Mouse (Mus musculus) CH12.LX (cell line): ENCODE results near the gene Dact3. TPM values are rescaled to one million over a fixed set of nuclear protein-coding genes. Genes with fewer than 3 reads are reported as not detected.

Source experiments
- DNase-seq: peaks from one replicate; pipeline ENCODE4 v3.0.0-alpha.2; 2013; ENCODE audit errors: extremely low read depth
- H3K27ac ChIP-seq: 2 replicates; pipeline ENCODE4 v1.5.1; 2012; ENCODE audit warnings: low read depth, mild to moderate bottlenecking, control low read depth, moderate library complexity; ENCODE audit not compliant: insufficient read depth
- H3K27me3 ChIP-seq: replicated peaks from 2 replicates; pipeline ENCODE3; 2012; ENCODE audit warnings: inconsistent platforms
- H3K36me3 ChIP-seq, 2 experiments: replicated peaks in 1 of 2; 2 replicates each; pipeline versions ENCODE3 to v1.6.1; 2012; ENCODE audit warnings: inconsistent platforms in 1 of 2, low read length in 1 of 2, mild to moderate bottlenecking in 1 of 2, mixed read lengths in 1 of 2, moderate library complexity in 1 of 2; ENCODE audit not compliant: control insufficient read depth in 1 of 2, insufficient read depth in 1 of 2
- H3K4me1 ChIP-seq, 2 experiments: 2 replicates each; pipeline ENCODE4 v1.6.1; 2012; ENCODE audit warnings: inconsistent platforms in 1 of 2, moderate library complexity in 1 of 2; ENCODE audit not compliant: insufficient read depth in 2 of 2, control insufficient read depth in 1 of 2
- H3K4me2 ChIP-seq: 2 replicates; pipeline ENCODE4 v1.6.1; 2012; ENCODE audit warnings: low read depth, mild to moderate bottlenecking, control low read depth; ENCODE audit not compliant: poor library complexity, insufficient read depth, severe bottlenecking
- H3K4me3 ChIP-seq, 3 experiments: fragments of 150-350 bp in 1 of 3; sonication (generic) in 1 of 3; replicated peaks in 1 of 3; 2 replicates each; pipeline versions ENCODE3 to v1.5.1; 2011 to 2012; ENCODE audit warnings: low read depth in 2 of 3, low read length in 2 of 3, mild to moderate bottlenecking in 2 of 3, moderate library complexity in 2 of 3, control low read depth in 1 of 3, improper control_type of control experiment in 1 of 3, inconsistent platforms in 1 of 3, mixed read lengths in 1 of 3; ENCODE audit not compliant: poor library complexity in 1 of 3
- H3K79me2 ChIP-seq: replicated peaks from 2 replicates; pipeline ENCODE4 v1.6.1; 2012; ENCODE audit warnings: mild to moderate bottlenecking, moderate library complexity; ENCODE audit not compliant: control insufficient read depth, poor library complexity, insufficient read depth, severe bottlenecking; ENCODE audit errors: extremely low read depth
- H3K9ac ChIP-seq: 2 replicates; pipeline ENCODE4 v1.6.1; 2012; ENCODE audit warnings: low read depth, mild to moderate bottlenecking, control low read depth, moderate library complexity; ENCODE audit not compliant: insufficient read depth
- H3K9me3 ChIP-seq: replicated peaks from 2 replicates; pipeline ENCODE3; 2012; ENCODE audit warnings: low read length, inconsistent platforms, mixed read lengths
- CHD1 ChIP-seq: IDR thresholded peaks from 2 replicates; pipeline ENCODE4 v1.6.1; 2012; ENCODE audit warnings: low read depth, low read length, improper control_type of control experiment, inconsistent platforms
- E2F4 ChIP-seq: IDR thresholded peaks from 2 replicates; pipeline ENCODE4 v1.6.1; 2011; ENCODE audit warnings: low read depth, low read length, improper control_type of control experiment; ENCODE audit not compliant: insufficient replicate concordance
- ELF1 ChIP-seq: IDR thresholded peaks from 2 replicates; pipeline ENCODE4 v1.6.1; 2014; ENCODE audit warnings: low read depth, mild to moderate bottlenecking, inconsistent platforms, low read length, improper control_type of control experiment
- EP300 ChIP-seq: IDR thresholded peaks from 2 replicates; pipeline ENCODE4 v1.6.1; 2011; ENCODE audit warnings: low read length, improper control_type of control experiment
- ETS1 ChIP-seq: conservative IDR thresholded peaks from 2 replicates; pipeline ENCODE4 v1.6.1; 2012; ENCODE audit warnings: low read depth, mild to moderate bottlenecking, inconsistent platforms, low read length, improper control_type of control experiment, moderate library complexity
- GABPA ChIP-seq: IDR thresholded peaks from 2 replicates; pipeline ENCODE4 v1.6.1; 2012; ENCODE audit warnings: low read depth, low read length, improper control_type of control experiment, inconsistent platforms; ENCODE audit not compliant: insufficient replicate concordance
- HCFC1 ChIP-seq: IDR thresholded peaks from 2 replicates; pipeline ENCODE4 v1.6.1; 2012; ENCODE audit warnings: low read depth, mild to moderate bottlenecking, inconsistent platforms, low read length, improper control_type of control experiment
- IRF4 ChIP-seq: IDR thresholded peaks from 2 replicates; pipeline ENCODE4 v1.6.1; 2014; ENCODE audit warnings: low read depth, mild to moderate bottlenecking, inconsistent platforms, low read length, improper control_type of control experiment
- JUN ChIP-seq: IDR thresholded peaks from 2 replicates; pipeline ENCODE4 v1.6.1; 2011; ENCODE audit warnings: low read depth, mild to moderate bottlenecking, low read length, improper control_type of control experiment, moderate library complexity; ENCODE audit not compliant: insufficient read depth
- MAX ChIP-seq: IDR thresholded peaks from 2 replicates; pipeline ENCODE4 v1.6.1; 2011; ENCODE audit warnings: low read length, improper control_type of control experiment
- MEF2A ChIP-seq: IDR thresholded peaks from 2 replicates; pipeline ENCODE4 v1.6.1; 2014; ENCODE audit warnings: low read depth, mild to moderate bottlenecking, inconsistent platforms, low read length, improper control_type of control experiment, borderline replicate concordance
- MXI1 ChIP-seq: IDR thresholded peaks from 2 replicates; pipeline ENCODE4 v1.6.1; 2011; ENCODE audit warnings: mild to moderate bottlenecking, low read depth, low read length, improper control_type of control experiment
- MYC ChIP-seq: IDR thresholded peaks from 2 replicates; pipeline ENCODE4 v1.6.1; 2011; ENCODE audit warnings: low read depth, mild to moderate bottlenecking, improper control_type of control experiment, low read length
- NELFE ChIP-seq: IDR thresholded peaks from 2 replicates; pipeline ENCODE4 v1.6.1; 2011; ENCODE audit warnings: low read depth, low read length, improper control_type of control experiment
- PAX5 ChIP-seq: IDR thresholded peaks from 2 replicates; pipeline ENCODE4 v1.6.1; 2012; ENCODE audit warnings: low read length, inconsistent platforms, mixed read lengths
- POLR2A ChIP-seq: IDR thresholded peaks from 2 replicates; pipeline ENCODE4 v1.6.1; 2011; ENCODE audit warnings: low read depth, mild to moderate bottlenecking, improper control_type of control experiment, low read length
- POLR2AphosphoS2 ChIP-seq: IDR thresholded peaks from 2 replicates; pipeline ENCODE4 v1.6.1; 2011; ENCODE audit warnings: low read depth, low read length, improper control_type of control experiment
- TBP ChIP-seq: conservative IDR thresholded peaks from 2 replicates; pipeline ENCODE4 v1.6.1; 2011; ENCODE audit warnings: low read depth, low read length, improper control_type of control experiment
- USF1 ChIP-seq: IDR thresholded peaks from 2 replicates; pipeline ENCODE4 v1.6.1; 2014; ENCODE audit warnings: low read depth, mild to moderate bottlenecking, inconsistent platforms, low read length, improper control_type of control experiment
- ZKSCAN1 ChIP-seq: IDR thresholded peaks from 2 replicates; pipeline ENCODE4 v1.6.1; 2012; ENCODE audit warnings: low read depth, inconsistent platforms, low read length, improper control_type of control experiment, borderline replicate concordance
- ZMIZ1 ChIP-seq: IDR thresholded peaks from 2 replicates; pipeline ENCODE4 v1.6.1; 2012; ENCODE audit warnings: low read depth, mild to moderate bottlenecking, inconsistent platforms, low read length, improper control_type of control experiment
- ZNF384 ChIP-seq: IDR thresholded peaks from 2 replicates; pipeline ENCODE4 v1.6.1; 2012; ENCODE audit warnings: low read depth, low read length, improper control_type of control experiment, inconsistent platforms
- dilution Hi-C: fragments of 300-500 bp; cut with MboI; formaldehyde crosslinking; loops from 2 replicates; pipeline ENCODE4 v1.14.3; 2020; ENCODE audit warnings: low sequenced_read_pairs; ENCODE audit not compliant: extremely low pct_unique_long_range_greater_than_20kb, extremely low pct_ligation_motif_present
- in situ Hi-C: fragments of 300-500 bp; cut with MboI; formaldehyde crosslinking; loops from 3 replicates; pipeline ENCODE4 v1.14.3; 2019; ENCODE audit warnings: low sequenced_read_pairs, low pct_ligation_motif_present, low pct_unique_long_range_greater_than_20kb, mixed read lengths
- polyA plus RNA-seq: library from polyadenylated mRNA; unstranded; fragments of >175 nt; gene quantifications from 2 replicates; pipeline ENCODE4 v1.2.1, GENCODE M21; 2012; ENCODE audit warnings: low read depth; ENCODE audit not compliant: insufficient read length
- total RNA-seq, 2 experiments: library from RNA; depleted of rRNA; stranded (reverse); fragments of 300-350 nt in 1 of 2; fragments of >200 nt in 1 of 2; gene quantifications; 2 replicates each; pipeline ENCODE4 v1.2.3; 2012 to 2014

Dact3 gene
- total and polyA plus RNA-seq, 3 experiments, result 3.5 to 12.0 (median 5.1) TPM

DNA sequence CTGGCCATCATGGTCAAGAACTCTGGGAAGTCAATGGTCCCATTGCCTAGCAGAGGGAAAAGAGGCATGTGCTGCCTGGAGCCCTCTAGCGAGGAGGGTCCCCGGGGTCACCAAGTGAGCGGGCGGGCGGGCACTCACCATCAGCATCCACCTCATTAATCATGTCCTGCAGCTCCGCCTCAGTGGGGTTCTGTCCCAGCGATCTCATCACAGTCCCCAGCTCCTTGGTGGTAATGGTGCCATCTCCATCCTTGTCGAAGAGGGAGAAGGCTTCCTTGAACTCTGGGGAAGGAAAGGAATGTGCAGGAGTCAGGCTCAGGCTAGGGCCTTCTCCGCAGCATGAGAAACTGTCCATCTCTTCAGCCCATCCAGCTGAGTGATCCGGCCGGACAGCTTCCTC lies 42.3 kb downstream of the Dact3 start:
- no peak overlapping the region for H3K27ac ChIP-seq
- H3K79me2 ChIP-seq, result peaks cover 29% of the 10 kb centered on the region
- dilution Hi-C loops, result no loop called here
- H3K36me3 ChIP-seq, result peaks cover 62 to 95% of the 10 kb centered on the region in 2 experiments
- H3K4me3 ChIP-seq, result no peak overlapping the region
- no peak for DNase-seq
- TF ChIP-seq MAX (no peak), E2F4 (no peak), MEF2A (no peak), CHD1 (no peak), POLR2AphosphoS2 (no peak), GABPA (no peak), MXI1 (no peak), IRF4 (no peak)
- TF ChIP-seq, all 38 proteins: peak for 0
- H3K9me3 ChIP-seq, result no peaks in the 10 kb centered on the region
- no peak overlapping the region for H3K9ac ChIP-seq
- no peaks in the 10 kb centered on the region for H3K27me3 ChIP-seq
- in situ Hi-C loops, result no loop called here
- H3K4me2 ChIP-seq, result no peak overlapping the region
- H3K4me1 ChIP-seq, result peaks cover 2 to 34% of the 10 kb centered on the region in 2 experiments

DNA sequence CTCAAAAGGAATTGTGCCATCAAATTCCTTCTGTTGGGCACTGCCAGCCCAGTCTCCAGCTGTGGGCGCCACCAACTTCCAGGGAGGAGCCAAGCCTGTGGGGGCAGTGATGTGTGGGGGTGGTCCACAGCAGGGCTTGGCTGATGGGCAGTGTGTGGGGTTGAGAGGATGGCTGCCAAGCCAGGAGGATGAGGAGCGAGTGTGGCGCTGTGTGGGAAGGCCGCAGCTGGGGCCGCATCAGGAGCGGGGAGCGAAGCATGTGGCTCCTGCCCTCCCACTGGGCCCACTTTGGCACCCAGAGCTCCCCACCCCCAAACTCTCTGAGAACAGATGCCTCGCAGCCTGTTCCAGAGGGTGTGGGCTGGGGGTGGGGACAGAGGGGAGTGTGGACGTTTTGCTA lies 42.9 kb downstream of the Dact3 start:
- in situ Hi-C loops (no loop called here), dilution Hi-C loops (no loop called here)
- H3K36me3 ChIP-seq, result peaks cover 62 to 94% of the 10 kb centered on the region in 2 experiments

More for the DNA sequence above, 42.9 kb downstream of the Dact3 start:
- H3K9me3 ChIP-seq, result no peaks in the 10 kb centered on the region
- H3K27ac ChIP-seq, result no peak overlapping the region
- peaks cover 35% of the 10 kb centered on the region for H3K79me2 ChIP-seq
- no peaks in the 10 kb centered on the region for H3K27me3 ChIP-seq
- no peak for TF ChIP-seq NELFE
- TF ChIP-seq MEF2A, result no peak
- TF ChIP-seq USF1, result no peak
- TF ChIP-seq PAX5, result no peak
- no peak for TF ChIP-seq ZMIZ1
- no peak for TF ChIP-seq ELF1
- no peak for TF ChIP-seq ZKSCAN1
- TF ChIP-seq POLR2A, result no peak
- no peak for TF ChIP-seq ETS1
- TF ChIP-seq JUN, result no peak
- no peak for TF ChIP-seq TBP
- TF ChIP-seq MYC, result no peak
- no peak for TF ChIP-seq ZNF384
- TF ChIP-seq POLR2AphosphoS2, result no peak
- TF ChIP-seq HCFC1, result no peak
- no peak for TF ChIP-seq EP300
- TF ChIP-seq MXI1, result no peak
- TF ChIP-seq GABPA, result no peak
- TF ChIP-seq, all 38 proteins: peak for 0
- no peak overlapping the region for H3K4me3 ChIP-seq
- H3K9ac ChIP-seq, result no peak overlapping the region
- H3K4me1 ChIP-seq, result peaks cover 4 to 37% of the 10 kb centered on the region in 2 experiments
- DNase-seq, result no peak
- H3K4me2 ChIP-seq, result no peak overlapping the region
